Mouse (Mus musculus) limb, embryonic 10.5 days (tissue): ENCODE data around the gene Nox3. TPM values are rescaled to one million over a fixed set of nuclear protein-coding genes. Genes with fewer than 3 reads are reported as not detected.

Experiments
- DNase-seq: peaks from one replicate; pipeline ENCODE4 v3.0.0-alpha.2; 2017; ENCODE audit warnings: low spot score
- H3K27ac ChIP-seq: fragments of 300-500 bp; sonication (generic); 2 replicates; pipeline ENCODE4 v1.5.1; 2016; ENCODE audit warnings: mild to moderate bottlenecking
- H3K27me3 ChIP-seq: fragments of 300-500 bp; sonication (generic); 2 replicates; pipeline ENCODE4 v1.6.1; 2016; ENCODE audit warnings: low read depth, mild to moderate bottlenecking; ENCODE audit not compliant: poor library complexity, severe bottlenecking
- H3K36me3 ChIP-seq: fragments of 300-500 bp; sonication (generic); 2 replicates; pipeline ENCODE4 v1.6.1; 2016; ENCODE audit warnings: mild to moderate bottlenecking, moderate library complexity
- H3K4me1 ChIP-seq: fragments of 300-500 bp; sonication (generic); 2 replicates; pipeline ENCODE4 v1.6.1; 2016
- H3K4me3 ChIP-seq: fragments of 300-500 bp; sonication (generic); 2 replicates; pipeline ENCODE4 v1.5.1; 2016; ENCODE audit warnings: mild to moderate bottlenecking, moderate library complexity
- H3K9me3 ChIP-seq: fragments of 300-500 bp; sonication (generic); replicated peaks from 2 replicates; pipeline ENCODE4 v1.6.1; 2016; ENCODE audit warnings: mild to moderate bottlenecking
- WGBS: fragments of 180-500 bp; shearing (Covaris S2); methylation state at CpG from one replicate; pipeline ENCODE4 v1.1.7; 2016; 5-methylcytosine and 5-hydroxymethylcytosine counted together
- polyA plus RNA-seq: library from polyadenylated mRNA; unstranded; fragments of >200 nt; fragmentation: Nextera tagmentation; extraction: Ambion mirVana; gene quantifications from 2 replicates; pipeline ENCODE4 v1.2.1, GENCODE M21; 2016

Nox3 gene
- not detected in 2 replicates for polyA plus RNA-seq

DNA sequence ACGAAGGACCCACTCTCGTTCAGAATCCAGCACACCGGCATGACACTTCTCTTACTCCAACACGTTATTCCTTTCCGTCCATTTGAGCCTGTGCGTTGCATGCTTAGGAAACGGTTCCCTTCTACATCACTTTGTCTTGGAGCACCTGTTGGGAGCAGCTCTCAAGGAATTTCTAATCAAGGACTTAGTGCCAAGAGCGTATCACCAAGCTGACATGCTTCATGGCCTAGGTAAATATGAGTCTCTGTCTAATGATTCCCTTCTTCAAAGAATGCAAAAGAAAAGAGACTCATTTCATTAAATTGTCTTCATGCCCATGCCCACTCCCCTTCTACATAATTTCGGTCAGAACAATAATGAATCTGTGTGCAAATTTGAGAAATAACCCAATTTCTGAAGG lies at the start of gene Nox3:
TSS of gene Nox3 (minus strand) at position 101 of the 400 bp plus-strand sequence.
- Histone ChIP-seq H3K4me3 (no peak within 1 kb of the TSS), H3K4me1 (no peaks in the 10 kb centered on the region), H3K36me3 (no peaks in the 10 kb centered on the region), H3K9me3 (no peaks in the 10 kb centered on the region), H3K27me3 (no peaks in the 10 kb centered on the region), H3K27ac (no peak within 1 kb of the TSS)
- DNase-seq: no peak
- 93% methylated on average over 9 of the region's 9 CpGs for WGBS

- no peaks in the 10 kb centered on the region for H3K9me3 ChIP-seq
- H3K4me1 ChIP-seq: no peaks in the 10 kb centered on the region
- no peak overlapping the region for H3K4me3 ChIP-seq
- 90% methylated on average over 2 of the region's 2 CpGs for WGBS
- no peaks in the 10 kb centered on the region for H3K27me3 ChIP-seq
- H3K36me3 ChIP-seq: no peaks in the 10 kb centered on the region
- H3K27ac ChIP-seq: no peak overlapping the region
- DNase-seq: no peak
Measured at GRCm38 (mm10) chr17:3744402-3744801, 48.3 kb upstream of the Nox3 start.

DNA sequence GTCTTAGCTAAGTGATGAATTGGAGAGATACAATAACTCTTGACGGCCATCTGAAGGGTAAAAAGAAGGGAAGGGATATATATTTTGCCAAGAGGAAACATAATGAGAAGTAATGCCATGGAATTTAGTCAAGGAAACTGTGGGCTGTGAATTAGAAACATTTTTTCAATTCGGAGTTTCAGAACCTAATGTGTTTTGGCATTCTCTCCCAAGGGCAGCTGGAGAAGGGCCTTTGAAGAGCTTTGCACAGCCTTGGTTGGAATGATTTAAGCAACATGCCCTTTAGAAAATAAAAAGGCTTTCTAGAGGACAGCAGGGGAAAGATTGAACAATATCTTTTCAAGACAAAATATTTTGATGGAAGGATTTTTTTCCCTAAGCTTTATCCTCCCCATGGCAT lies 40.9 kb upstream of the Nox3 start:
- Histone ChIP-seq H3K9me3 (no peaks in the 10 kb centered on the region), H3K4me3 (no peak overlapping the region), H3K4me1 (no peaks in the 10 kb centered on the region), H3K27ac (no peak overlapping the region), H3K36me3 (no peaks in the 10 kb centered on the region), H3K27me3 (no peaks in the 10 kb centered on the region)
- DNase-seq: no peak
- WGBS: 89% methylated on average over 2 of the region's 2 CpGs

DNA sequence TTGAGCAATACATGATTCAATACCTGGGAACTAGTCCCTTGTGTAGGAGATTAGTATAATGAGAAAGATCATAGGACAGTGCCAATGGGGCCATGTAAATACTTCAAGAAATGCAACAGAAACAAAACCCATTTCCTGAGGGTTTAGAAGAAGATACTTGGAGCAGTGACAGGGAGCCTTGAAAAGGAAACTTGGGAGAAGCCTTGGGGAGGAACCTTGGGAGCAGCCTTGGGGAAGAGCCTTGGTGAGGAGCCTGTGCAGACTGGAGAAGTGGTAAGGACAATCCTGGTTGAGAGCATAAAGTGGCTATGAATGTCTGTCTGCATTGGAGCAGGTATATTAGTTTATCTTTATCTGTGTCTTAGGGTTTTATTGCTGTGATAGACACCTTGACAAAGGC lies 38.2 kb upstream of the Nox3 start:
- H3K36me3 ChIP-seq: no peaks in the 10 kb centered on the region
- H3K27me3 ChIP-seq: no peaks in the 10 kb centered on the region
- H3K27ac ChIP-seq: no peak overlapping the region
- no peak overlapping the region for H3K4me3 ChIP-seq
- DNase-seq: no peak
- no peaks in the 10 kb centered on the region for H3K9me3 ChIP-seq
- H3K4me1 ChIP-seq: no peaks in the 10 kb centered on the region

GRCm38 (mm10) chr17:3705350-3705930 lies 9.4 kb upstream of the Nox3 start:
- Histone ChIP-seq H3K4me1 (no peaks in the 10 kb centered on the region), H3K27me3 (no peaks in the 10 kb centered on the region), H3K27ac (no peak overlapping the region), H3K9me3 (no peaks in the 10 kb centered on the region), H3K4me3 (no peak overlapping the region), H3K36me3 (no peaks in the 10 kb centered on the region)
- no peak for DNase-seq
- WGBS: 94% methylated on average over 1 of the region's 1 CpGs

- Histone ChIP-seq H3K36me3 (no peaks in the 10 kb centered on the region), H3K27ac (no peak overlapping the region), H3K27me3 (no peaks in the 10 kb centered on the region), H3K4me3 (no peak overlapping the region), H3K9me3 (no peaks in the 10 kb centered on the region), H3K4me1 (no peaks in the 10 kb centered on the region)
- DNase-seq: no peak
- WGBS: 65% methylated on average over 3 of the region's 3 CpGs
Measured at GRCm38 (mm10) chr17:3702320-3702719, 6.3 kb upstream of the Nox3 start.

DNA sequence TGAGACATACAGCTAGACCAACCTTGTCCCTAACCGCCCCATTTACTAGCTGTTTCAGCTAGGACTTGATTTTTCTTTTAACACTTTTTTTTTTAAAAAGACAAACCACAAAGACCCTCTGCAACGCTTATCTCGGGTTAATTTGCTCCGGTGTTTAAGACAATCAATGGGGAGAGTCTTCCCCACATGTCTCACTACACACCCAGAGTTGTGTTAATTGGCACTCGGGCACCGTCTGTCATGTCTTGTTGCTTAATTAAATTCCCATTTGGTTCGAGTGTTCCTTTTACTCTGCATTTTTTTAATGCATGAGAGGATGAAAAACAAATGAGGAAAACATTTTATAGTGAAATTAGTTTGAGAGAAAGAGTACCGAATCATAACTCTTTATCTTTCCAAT lies 3.2 kb downstream of the Nox3 start:
- Histone ChIP-seq H3K9me3 (no peaks in the 10 kb centered on the region), H3K4me1 (peaks cover 7% of the 10 kb centered on the region), H3K36me3 (no peaks in the 10 kb centered on the region), H3K27me3 (no peaks in the 10 kb centered on the region), H3K27ac (no peak overlapping the region), H3K4me3 (no peak overlapping the region)
- WGBS: 83% methylated on average over 8 of the region's 8 CpGs
- no peak for DNase-seq

DNA sequence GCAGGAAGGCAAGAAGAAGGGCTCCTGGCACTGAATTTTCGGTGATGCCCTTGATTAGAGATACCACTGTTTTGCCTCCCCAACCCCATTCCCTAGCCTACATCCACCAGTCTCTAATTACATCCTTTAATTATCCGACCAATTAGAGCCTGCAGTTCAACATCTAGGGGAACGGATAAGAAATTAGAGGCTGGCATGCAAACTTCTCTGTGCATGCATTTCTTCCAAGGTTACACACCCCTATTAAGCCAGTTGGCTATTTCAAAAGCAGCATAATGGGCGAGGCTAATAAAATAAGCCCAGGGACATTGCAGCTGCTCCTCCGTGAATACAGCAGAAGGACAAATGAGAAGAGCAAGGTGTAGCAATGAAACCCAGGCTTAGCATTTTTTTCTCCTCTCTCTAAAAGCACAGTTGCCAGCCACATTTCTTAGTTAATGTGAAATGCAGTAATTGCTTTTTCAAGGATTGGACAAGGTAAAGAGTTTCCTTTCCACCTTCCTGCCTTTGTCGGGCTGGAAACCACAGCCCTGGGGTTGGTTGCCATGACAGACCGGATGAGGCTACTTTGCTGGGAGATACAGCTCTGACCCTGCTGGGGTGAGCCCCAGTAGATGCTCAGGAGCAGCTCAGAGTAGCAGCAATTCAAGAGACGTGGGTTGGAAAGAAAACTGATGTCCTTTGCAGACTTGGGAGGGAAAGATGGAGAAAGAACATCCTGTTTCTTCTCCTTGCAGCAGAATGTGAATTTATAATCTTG lies 5.4 kb downstream of the Nox3 start:
- no peak for DNase-seq
- H3K27ac ChIP-seq: no peak overlapping the region
- H3K27me3 ChIP-seq: no peaks in the 10 kb centered on the region
- WGBS: 66% methylated on average over 8 of the region's 8 CpGs
- no peaks in the 10 kb centered on the region for H3K9me3 ChIP-seq
- no peak overlapping the region for H3K4me3 ChIP-seq
- H3K36me3 ChIP-seq: no peaks in the 10 kb centered on the region
- H3K4me1 ChIP-seq: peaks cover 7% of the 10 kb centered on the region

DNA sequence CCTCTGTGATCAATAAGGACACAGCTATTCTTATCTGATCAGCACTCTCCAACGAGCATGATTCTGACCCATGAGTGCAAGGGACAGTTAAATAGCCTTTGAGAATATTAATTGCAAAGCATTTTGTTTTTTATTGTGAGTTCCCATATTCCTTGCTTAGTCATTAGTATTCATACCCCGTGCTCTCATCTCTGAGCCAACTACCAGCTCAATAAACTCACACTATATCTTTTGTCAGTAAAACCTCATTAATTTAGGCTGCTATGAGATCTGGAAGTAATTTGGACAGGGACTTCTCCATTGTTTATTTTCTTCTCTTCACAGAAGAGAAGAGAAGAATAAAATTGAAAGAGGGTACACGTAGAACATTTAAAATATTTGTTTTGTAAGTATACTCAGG lies 12.4 kb downstream of the Nox3 start:
- no peak for DNase-seq
- no peak overlapping the region for H3K27ac ChIP-seq
- WGBS: 60% methylated on average over 3 of the region's 3 CpGs
- H3K27me3 ChIP-seq: no peaks in the 10 kb centered on the region
- no peak overlapping the region for H3K4me3 ChIP-seq
- no peaks in the 10 kb centered on the region for H3K9me3 ChIP-seq
- no peaks in the 10 kb centered on the region for H3K4me1 ChIP-seq
- no peaks in the 10 kb centered on the region for H3K36me3 ChIP-seq

DNA sequence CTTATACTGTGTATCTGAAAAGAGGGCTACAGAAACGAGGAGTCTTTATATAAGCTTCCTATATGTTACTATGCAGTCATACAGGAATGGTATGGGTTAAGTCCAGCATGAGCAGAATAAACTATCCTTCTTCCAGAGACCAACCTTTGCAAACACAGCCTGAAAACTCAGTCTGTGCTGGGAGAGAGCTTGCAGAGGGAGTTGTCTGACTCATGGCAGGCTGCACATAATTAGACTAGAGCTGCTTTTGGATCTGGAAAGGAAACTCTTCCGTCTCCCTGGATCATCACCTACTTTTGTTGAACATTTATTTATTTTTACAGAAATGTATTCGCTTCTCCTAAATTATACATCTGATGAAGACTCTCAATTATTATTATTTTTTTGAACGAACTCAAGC lies 26.8 kb downstream of the Nox3 start:
- Histone ChIP-seq H3K36me3 (no peaks in the 10 kb centered on the region), H3K4me1 (no peaks in the 10 kb centered on the region), H3K27ac (no peak overlapping the region), H3K27me3 (no peaks in the 10 kb centered on the region), H3K4me3 (no peak overlapping the region), H3K9me3 (no peaks in the 10 kb centered on the region)
- DNase-seq: no peak
- 84% methylated on average over 4 of the region's 4 CpGs for WGBS

DNA sequence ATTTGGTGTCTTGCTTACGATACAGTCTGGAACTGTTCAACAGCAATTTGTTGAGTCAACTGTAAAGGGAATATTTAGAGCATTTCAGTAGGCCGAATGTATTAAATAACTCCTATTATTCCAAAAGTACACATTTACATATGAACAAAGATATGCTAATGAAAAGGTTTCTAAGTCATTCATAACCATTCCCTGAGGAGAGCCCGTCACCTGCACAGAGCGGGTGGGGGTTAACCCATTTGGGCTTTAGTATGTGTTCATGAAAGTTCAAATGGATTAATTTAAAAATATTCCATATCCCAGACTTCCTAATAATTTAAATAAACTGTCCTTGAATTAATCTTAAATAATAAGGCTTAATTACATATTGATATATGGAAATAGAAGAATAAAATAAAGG lies 28.8 kb downstream of the Nox3 start:
- no peaks in the 10 kb centered on the region for H3K9me3 ChIP-seq
- H3K36me3 ChIP-seq: no peaks in the 10 kb centered on the region
- no peak overlapping the region for H3K27ac ChIP-seq
- 96% methylated on average over 4 of the region's 4 CpGs for WGBS
- no peaks in the 10 kb centered on the region for H3K27me3 ChIP-seq
- DNase-seq: no peak
- H3K4me3 ChIP-seq: no peak overlapping the region
- no peaks in the 10 kb centered on the region for H3K4me1 ChIP-seq

DNA sequence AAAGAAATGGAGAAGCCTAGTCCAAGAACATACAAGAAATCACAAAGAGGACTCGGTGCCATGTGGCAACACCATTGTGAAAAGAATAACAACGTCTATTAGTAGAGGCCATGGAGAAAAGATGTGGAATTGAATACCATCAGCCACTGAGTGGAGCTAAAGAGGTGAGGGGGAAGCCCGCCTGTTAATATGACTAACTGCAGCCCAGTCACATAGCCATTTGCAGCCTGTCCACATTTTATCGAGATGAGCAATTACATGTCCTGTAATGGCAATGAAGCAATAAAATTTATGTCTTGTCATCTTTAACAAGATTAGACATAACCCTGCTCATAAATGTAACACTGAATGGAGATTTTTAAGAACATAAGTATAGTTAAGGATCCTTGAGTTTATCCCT lies 30.7 kb downstream of the Nox3 start:
- 86% methylated on average over 4 of the region's 4 CpGs for WGBS
- DNase-seq: no peak
- Histone ChIP-seq H3K4me1 (no peaks in the 10 kb centered on the region), H3K4me3 (no peak overlapping the region), H3K9me3 (no peaks in the 10 kb centered on the region), H3K27me3 (no peaks in the 10 kb centered on the region), H3K36me3 (no peaks in the 10 kb centered on the region), H3K27ac (no peak overlapping the region)

- no peak for DNase-seq
- H3K9me3 ChIP-seq: no peaks in the 10 kb centered on the region
- 91% methylated on average over 5 of the region's 5 CpGs for WGBS
- no peak overlapping the region; the same call in 1 of the 2 replicates for H3K27ac ChIP-seq
- H3K4me1 ChIP-seq: no peaks in the 10 kb centered on the region
- H3K4me3 ChIP-seq: no peak overlapping the region
- no peaks in the 10 kb centered on the region for H3K27me3 ChIP-seq
- no peaks in the 10 kb centered on the region for H3K36me3 ChIP-seq
Measured at GRCm38 (mm10) chr17:3659497-3659896, 36.6 kb downstream of the Nox3 start.

GRCm38 (mm10) chr17:3650377-3650776 lies 45.7 kb downstream of the Nox3 start:
- no peaks in the 10 kb centered on the region for H3K27me3 ChIP-seq
- WGBS: 56% methylated on average over 3 of the region's 3 CpGs

More at GRCm38 (mm10) chr17:3650377-3650776, 45.7 kb downstream of the Nox3 start:
- DNase-seq: no peak
- Histone ChIP-seq H3K4me1 (peaks cover 9% of the 10 kb centered on the region; the same call in 1 of the 2 replicates), H3K36me3 (no peaks in the 10 kb centered on the region), H3K4me3 (no peak overlapping the region), H3K27ac (no peak overlapping the region), H3K9me3 (no peaks in the 10 kb centered on the region)
